Mouse (Mus musculus) heart, postnatal 10 days (tissue): ENCODE measurements around the gene Mt4. TPM values are rescaled to one million over a fixed set of nuclear protein-coding genes. Genes with fewer than 3 reads are reported as not detected.

Source experiments
- DNase-seq, 2 experiments: peaks; one replicate each; pipeline ENCODE4 v3.0.0; 2021
- intact Hi-C: fragments of 180-260 bp; cut with DNase I; formaldehyde crosslinking; loops from one replicate; pipeline ENCODE4 v1.15.1; 2025
- total RNA-seq, 2 experiments: library from RNA; stranded (reverse); gene quantifications; 2 replicates each; pipeline ENCODE4 v1.2.3; 2021

Mt4 gene
- total RNA-seq, 2 experiments from 2014 or later, result not detected

GRCm38 (mm10) chr8:94177716-94178390 lies 40.9 kb downstream of the Mt4 start:
- intact Hi-C loops, result no loop called here
- no peak for DNase-seq

- intact Hi-C loops, result no loop called here
- peak; percentile 93 to 94 for DNase-seq
Measured at GRCm38 (mm10) chr8:94178857-94179712, 42.1 kb downstream of the Mt4 start, which contains the start of gene Mt1. Gene Mt1, plus strand, starts transcription at chr8:94179082.

- intact Hi-C loops, result no loop called here
- DNase-seq, result peak; percentile 37 to 41
Measured at GRCm38 (mm10) chr8:94179713-94180560, 42.9 kb downstream of the Mt4 start.

DNA sequence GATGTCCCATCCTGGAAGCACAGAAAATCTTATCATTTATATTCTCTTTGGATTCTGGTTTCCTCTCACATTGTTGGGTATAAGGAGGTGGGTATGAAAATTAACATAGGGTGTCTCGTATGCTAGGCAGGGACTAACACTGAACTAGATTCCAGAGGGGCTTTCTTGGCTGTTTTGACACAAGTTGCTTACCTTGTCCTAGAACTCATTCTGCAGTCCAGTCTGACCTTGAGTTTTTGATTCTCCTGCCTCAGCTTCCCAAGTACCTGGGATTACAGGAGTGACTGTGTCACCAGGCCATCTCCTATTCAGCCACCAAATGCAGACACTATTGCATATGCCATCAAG lies 43.5 kb downstream of the Mt4 start:
- no peak for DNase-seq
- intact Hi-C loops, result no loop called here

GRCm38 (mm10) chr8:94182055-94182929 lies 45.3 kb downstream of the Mt4 start:
- intact Hi-C loops, result no loop called here
- DNase-seq, result no peak

GRCm38 (mm10) chr8:94183117-94183516 lies 46.1 kb downstream of the Mt4 start:
- intact Hi-C loops, result no loop called here

DNA sequence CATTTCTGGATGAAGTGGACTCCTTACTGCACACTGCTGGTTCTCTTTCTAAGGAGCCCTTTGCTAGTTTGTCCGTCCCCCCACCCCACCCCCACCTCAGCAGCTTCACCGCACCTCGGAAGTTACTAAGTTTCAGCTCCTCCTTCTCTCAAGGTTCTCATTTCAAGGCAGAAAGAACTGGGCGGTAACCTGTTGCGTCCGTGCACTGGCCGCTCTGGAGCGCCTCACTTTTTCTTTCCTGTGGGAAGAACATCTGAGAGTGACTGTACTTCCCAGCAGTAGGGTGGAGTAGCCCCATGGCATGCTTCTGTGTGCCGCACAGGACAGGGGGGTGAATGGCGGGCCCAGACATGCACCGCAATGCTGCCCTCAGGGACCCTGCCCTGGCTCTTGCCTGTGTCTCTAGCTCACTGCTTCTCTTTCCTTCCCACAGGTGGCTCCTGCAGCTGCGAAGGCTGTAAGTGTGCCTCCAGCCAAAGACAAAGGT lies 47.4 kb downstream of the Mt4 start:
- no peak for DNase-seq
- intact Hi-C loops, result no loop called here

More at GRCm38 (mm10) chr8:94183117-94183516, 46.1 kb downstream of the Mt4 start:
- DNase-seq, result peak; percentile 83 to 85

GRCm38 (mm10) chr8:94185791-94186190 lies 48.8 kb downstream of the Mt4 start:
- no peak for DNase-seq
- intact Hi-C loops, result loop anchor here (1.0 kb wide), 1 partner anchor 18 kb away; no protein-coding TSS in a partner anchor

- intact Hi-C loops, result loop anchor here (1.0 kb wide), 1 partner anchor 19 kb away; no protein-coding TSS in a partner anchor
- peak; percentile 82 to 87 for DNase-seq
Measured at GRCm38 (mm10) chr8:94186542-94186941, 49.5 kb downstream of the Mt4 start.

GRCm38 (mm10) chr8:94187290-94188002 lies 50.4 kb downstream of the Mt4 start:
- DNase-seq, result no peak
- intact Hi-C loops, result no loop called here

Other genes starting within 250 kb of the Mt4 start
- gene Amfr, start 124.4 kb upstream of the Mt4 start, total RNA-seq, result 100 to 1,000 TPM; 125 to 126 TPM
- 10 to 100 TPM; 36.7 to 43.2 TPM for gene Nudt21, start 100.2 kb upstream of the Mt4 start, total RNA-seq
- gene Ogfod1, start 100.0 kb upstream of the Mt4 start, total RNA-seq, result 10 to 100 TPM; 25.0 to 26.2 TPM
- 1 to 10 TPM; 6.8 to 8.7 TPM for gene Bbs2, start 38.3 kb upstream of the Mt4 start, total RNA-seq
- gene Mt3, start 15.4 kb downstream of the Mt4 start, total RNA-seq, result 10 to 100 TPM; 12.5 to 14.5 TPM
- 10 to 100 TPM in 1 of 2 experiments, 1 to 10 TPM in 1; 9.4 to 87.4 TPM for gene Mt2, start 35.5 kb downstream of the Mt4 start, total RNA-seq
- gene Mt1, start 41.9 kb downstream of the Mt4 start, total RNA-seq, result 100 to 1,000 TPM; 104 to 394 TPM
- gene Nup93, start 77.4 kb downstream of the Mt4 start, total RNA-seq, result 10 to 100 TPM; 27.6 to 28.3 TPM
- under 1 TPM in 1 of 2 experiments, not detected in 1; 0.38 TPM for gene Slc12a3, start 192.0 kb downstream of the Mt4 start, total RNA-seq
- gene Herpud1, start 249.2 kb downstream of the Mt4 start, total RNA-seq, result 100 to 1,000 TPM in 1 of 2 experiments, 10 to 100 TPM in 1; 80.4 to 138 TPM